Mouse (Mus musculus): Measurements from ENCODE around the gene Taf13.

GRCm38 (mm10) chr3:108562133-108562730 lies 9.3 kb upstream of the Taf13 start, which contains the start of gene Tmem167b:
- TF ChIP-seq CHD2 (IDR thresholded peaks at IDR 0.05; ENCODE audit: low read length), result no peak
- TF ChIP-seq TCF12 (IDR thresholded peaks at IDR 0.05; ENCODE audit: low read depth, low read length), result peak; percentile 15; the same call in 1 of the 2 replicates
- TF ChIP-seq MXI1 (IDR thresholded peaks at IDR 0.05; ENCODE audit: low read depth, low read length), result peak; percentile 93; the same call in 1 of the 2 replicates
- 0 out of 6 replicates have a peak, but pooled peaks of 1 of the 3 experiments have one; percentile 2 for TF ChIP-seq CTCF (IDR thresholded peaks at IDR 0.05 in 2 of 3, conservative IDR thresholded peaks at IDR 0.05 in 1 of 3; ENCODE audit: control insufficient read depth in 1 of 3, insufficient read depth in 1 of 3, low read depth in 2 of 3, low read length in 3 of 3, poor library complexity in 1 of 3, severe bottlenecking in 1 of 3)
- TF ChIP-seq ELF1 (IDR thresholded peaks at IDR 0.05; ENCODE audit: low read depth, low read length), result peak; percentile 92
